Mouse (Mus musculus) CH12.LX (cell line): ENCODE data around the gene Znrf3.

Source experiments
- CTCF ChIP-seq, 2 experiments: IDR thresholded peaks in 1 of 2; conservative IDR thresholded peaks in 1 of 2; 2 replicates each; pipeline ENCODE4 v1.5.1; 2011 to 2012; ENCODE audit warnings: low read depth in 2 of 2, low read length in 2 of 2, improper control_type of control experiment in 1 of 2, inconsistent platforms in 1 of 2, mild to moderate bottlenecking in 1 of 2, moderate library complexity in 1 of 2
- HCFC1 ChIP-seq: IDR thresholded peaks from 2 replicates; pipeline ENCODE4 v1.6.1; 2012; ENCODE audit warnings: low read depth, mild to moderate bottlenecking, inconsistent platforms, low read length, improper control_type of control experiment
- MAFK ChIP-seq: IDR thresholded peaks from 2 replicates; pipeline ENCODE4 v1.6.1; 2011; ENCODE audit warnings: low read length, improper control_type of control experiment; ENCODE audit not compliant: insufficient replicate concordance
- RAD21 ChIP-seq: IDR thresholded peaks from 2 replicates; pipeline ENCODE4 v1.6.1; 2011; ENCODE audit warnings: low read depth, mild to moderate bottlenecking, low read length, improper control_type of control experiment, moderate library complexity
- USF1 ChIP-seq: IDR thresholded peaks from 2 replicates; pipeline ENCODE4 v1.6.1; 2014; ENCODE audit warnings: low read depth, mild to moderate bottlenecking, inconsistent platforms, low read length, improper control_type of control experiment
- ZNF384 ChIP-seq: IDR thresholded peaks from 2 replicates; pipeline ENCODE4 v1.6.1; 2012; ENCODE audit warnings: low read depth, low read length, improper control_type of control experiment, inconsistent platforms

DNA sequence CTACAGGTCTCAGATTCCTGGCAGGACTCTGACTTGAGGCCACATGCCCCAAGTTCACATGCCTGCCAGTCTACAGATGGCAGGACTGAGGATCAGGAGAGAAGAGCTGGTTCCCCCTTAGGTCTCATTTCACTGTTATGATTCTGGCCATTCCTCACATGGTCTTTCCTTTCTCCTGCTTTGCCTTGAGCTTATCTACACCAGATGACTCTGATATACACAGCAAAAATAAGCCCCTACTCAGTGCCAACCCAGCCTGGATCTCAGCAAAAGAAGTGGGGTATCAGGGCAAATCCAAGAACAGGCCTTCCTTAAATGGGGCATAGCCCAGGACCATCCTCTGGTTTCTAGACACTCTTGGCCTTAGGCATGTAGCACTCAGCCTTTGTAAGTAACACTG lies 21.6 kb downstream of the Znrf3 start:
- TF ChIP-seq RAD21 = no peak
- TF ChIP-seq MAFK = no peak
- TF ChIP-seq CTCF (conservative IDR thresholded peaks at IDR 0.05 in 1 of 2, IDR thresholded peaks at IDR 0.05 in 1 of 2; ENCODE audit: low read depth in 2 of 2, low read length in 2 of 2) = no peak
- TF ChIP-seq USF1 = no peak
- TF ChIP-seq HCFC1 = no peak
- no peak for TF ChIP-seq ZNF384
